Mouse (Mus musculus) urinary bladder, postnatal 4 days (tissue): ENCODE results near the gene Rhbdd2.
"Not testable (repeated sequence)": the region's sequence is repeated elsewhere in the genome, so short reads cannot be mapped to it uniquely, and the experiment has no call there.

Experiments used
- DNase-seq, 2 experiments: peaks; one replicate each; pipeline ENCODE4 v3.0.0; 2021 to 2022; ENCODE audit warnings: low spot score in 2 of 2

The Rhbdd2 gene

GRCm38 (mm10) chr5:135632117-135632796 lies at the start of gene Rhbdd2:
Gene Rhbdd2, plus strand, starts transcription at chr5:135632618.
- peak; percentile 95 to 98 for DNase-seq

GRCm38 (mm10) chr5:135585691-135586090 lies 46.7 kb upstream of the Rhbdd2 start:
- no peak for DNase-seq

- DNase-seq, result no peak
These were observed 44.7 kb upstream of the Rhbdd2 start for GRCm38 (mm10) chr5:135587764-135588163.

GRCm38 (mm10) chr5:135589996-135590784 lies 42.2 kb upstream of the Rhbdd2 start:
- no peak for DNase-seq

GRCm38 (mm10) chr5:135604643-135605042 lies 27.8 kb upstream of the Rhbdd2 start:
- DNase-seq, result not testable (repeated sequence)

GRCm38 (mm10) chr5:135606717-135607116 lies 25.7 kb upstream of the Rhbdd2 start:
- not testable (repeated sequence) for DNase-seq

- DNase-seq, result no peak
These were observed 24.8 kb upstream of the Rhbdd2 start for GRCm38 (mm10) chr5:135607581-135607980.

GRCm38 (mm10) chr5:135609794-135610193 lies 22.6 kb upstream of the Rhbdd2 start:
- DNase-seq, result no peak

- DNase-seq, result not testable (repeated sequence)
These were observed 12.7 kb upstream of the Rhbdd2 start for GRCm38 (mm10) chr5:135619741-135620140.

- DNase-seq, result no peak
These were observed 11.9 kb upstream of the Rhbdd2 start for GRCm38 (mm10) chr5:135620526-135620925.

- no peak for DNase-seq
These were observed 10.7 kb upstream of the Rhbdd2 start for GRCm38 (mm10) chr5:135621725-135622124.

GRCm38 (mm10) chr5:135623006-135623563 lies 9.3 kb upstream of the Rhbdd2 start:
- DNase-seq, result no peak

GRCm38 (mm10) chr5:135628916-135629315 lies 3.5 kb upstream of the Rhbdd2 start:
- DNase-seq, result no peak

GRCm38 (mm10) chr5:135629401-135629800 lies 3.0 kb upstream of the Rhbdd2 start:
- DNase-seq, result no peak

- no peak for DNase-seq
These were observed 1.8 kb upstream of the Rhbdd2 start for GRCm38 (mm10) chr5:135630598-135630997.

- no peak for DNase-seq
These were observed 353 bp downstream of the Rhbdd2 start for GRCm38 (mm10) chr5:135632797-135633144.

- DNase-seq, result no peak
These were observed 7.5 kb downstream of the Rhbdd2 start for GRCm38 (mm10) chr5:135639760-135640458.

GRCm38 (mm10) chr5:135640459-135640789 lies 8.0 kb downstream of the Rhbdd2 start:
- DNase-seq, result no peak

GRCm38 (mm10) chr5:135641028-135641427 lies 8.6 kb downstream of the Rhbdd2 start:
- DNase-seq, result no peak

- no peak for DNase-seq
These were observed 10.5 kb downstream of the Rhbdd2 start for GRCm38 (mm10) chr5:135642686-135643551.

- no peak for DNase-seq
These were observed 11.1 kb downstream of the Rhbdd2 start for GRCm38 (mm10) chr5:135643552-135643842.

- no peak for DNase-seq
These were observed 11.5 kb downstream of the Rhbdd2 start for GRCm38 (mm10) chr5:135643869-135644268.
